Mouse (Mus musculus): ENCODE results near the gene Sdha.

DNA sequence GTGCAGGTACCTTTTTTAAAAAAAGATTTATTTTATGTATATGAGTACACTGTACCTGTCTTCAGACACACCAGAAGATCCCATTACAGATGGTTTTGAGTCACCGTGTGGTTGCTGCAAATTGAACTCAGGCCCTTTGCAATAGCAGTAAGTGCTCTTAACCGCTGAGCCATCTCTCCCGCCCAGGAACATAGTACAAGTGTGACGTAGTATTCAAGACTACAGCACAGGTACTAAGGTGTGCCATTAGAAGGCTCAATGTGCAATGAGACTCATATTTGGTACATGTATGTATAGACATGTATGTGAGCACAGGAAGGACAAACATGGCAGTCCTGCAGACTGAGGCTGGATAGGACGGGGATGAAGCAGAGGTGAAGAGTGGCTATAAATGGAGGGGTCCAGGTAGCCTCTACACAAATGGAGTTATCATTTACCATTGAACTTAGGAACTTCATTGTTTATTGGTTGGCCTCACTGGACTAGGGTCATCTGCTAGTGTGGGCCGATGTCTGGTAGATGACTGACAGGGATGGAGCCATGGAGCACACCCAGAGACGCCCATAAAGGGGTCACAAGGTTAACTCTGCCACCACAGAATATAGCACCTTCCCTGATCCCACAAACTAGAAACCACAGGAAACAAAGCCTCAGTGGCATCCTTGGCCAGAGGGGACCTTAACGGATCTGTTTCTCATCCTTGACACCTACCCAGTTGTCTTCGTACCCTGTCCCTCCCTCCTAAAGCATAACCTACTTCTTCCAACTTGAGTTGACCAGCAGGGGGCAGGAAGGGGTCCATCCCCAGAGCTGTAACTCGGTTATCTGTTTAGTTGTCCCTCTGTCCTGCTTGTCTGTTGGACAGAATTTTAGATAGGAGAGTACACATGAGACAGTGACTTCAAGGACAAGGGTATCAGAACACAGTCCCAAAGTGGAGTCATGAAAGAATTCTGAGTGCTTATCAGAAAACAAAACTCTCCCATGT is 47.7 kb downstream of the Sdha start:
- TF ChIP-seq CTCF (IDR thresholded peaks at IDR 0.05; ENCODE audit: low read depth) = peak; percentile 50
- TF ChIP-seq EP300 (IDR thresholded peaks at IDR 0.05; ENCODE audit: low read depth) = no peak

Measured in liver, embryonic 14.5 days (tissue).